Mouse (Mus musculus) liver, adult (tissue): Measurements from ENCODE around the gene Foxc1.

Experiments used
- GATA4 ChIP-seq: IDR thresholded peaks from 2 replicates; pipeline ENCODE4 v1.6.1; 2014; ENCODE audit warnings: mild to moderate bottlenecking, low read length; ENCODE audit not compliant: insufficient replicate concordance

The Foxc1 gene

GRCm38 (mm10) chr13:31806428-31806832 is at the start of gene Foxc1:
Gene Foxc1 (plus strand): TSS chr13:31806633.
- no peak for TF ChIP-seq GATA4

- TF ChIP-seq GATA4 = no peak
These were observed 46.0 kb upstream of the Foxc1 start for GRCm38 (mm10) chr13:31760411-31760810.

- TF ChIP-seq GATA4 = no peak
These were observed 45.4 kb upstream of the Foxc1 start for GRCm38 (mm10) chr13:31761057-31761456.

GRCm38 (mm10) chr13:31764419-31764818 is 42.0 kb upstream of the Foxc1 start:
- no peak for TF ChIP-seq GATA4

DNA sequence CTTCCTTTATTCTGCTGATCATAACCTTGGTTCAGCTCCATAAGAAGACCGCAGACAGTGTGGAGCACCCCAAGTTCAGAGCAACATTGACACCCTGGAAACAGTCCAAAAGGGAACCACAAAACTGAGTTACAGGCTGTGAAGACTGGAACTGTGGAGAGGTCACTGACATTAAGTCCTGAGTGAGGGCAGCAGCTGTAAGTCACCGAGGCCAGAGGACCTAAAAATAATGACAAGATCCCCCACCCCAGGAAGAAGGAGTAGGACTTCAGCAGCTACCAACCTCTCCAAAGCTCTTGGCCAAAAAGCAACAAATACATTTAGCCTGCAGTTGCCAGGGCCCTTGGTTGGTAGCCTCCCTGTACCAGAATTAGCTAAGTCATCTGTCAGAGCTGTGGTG is 40.9 kb upstream of the Foxc1 start:
- TF ChIP-seq GATA4 = no peak

GRCm38 (mm10) chr13:31772882-31773281 is 33.6 kb upstream of the Foxc1 start:
- no peak for TF ChIP-seq GATA4

DNA sequence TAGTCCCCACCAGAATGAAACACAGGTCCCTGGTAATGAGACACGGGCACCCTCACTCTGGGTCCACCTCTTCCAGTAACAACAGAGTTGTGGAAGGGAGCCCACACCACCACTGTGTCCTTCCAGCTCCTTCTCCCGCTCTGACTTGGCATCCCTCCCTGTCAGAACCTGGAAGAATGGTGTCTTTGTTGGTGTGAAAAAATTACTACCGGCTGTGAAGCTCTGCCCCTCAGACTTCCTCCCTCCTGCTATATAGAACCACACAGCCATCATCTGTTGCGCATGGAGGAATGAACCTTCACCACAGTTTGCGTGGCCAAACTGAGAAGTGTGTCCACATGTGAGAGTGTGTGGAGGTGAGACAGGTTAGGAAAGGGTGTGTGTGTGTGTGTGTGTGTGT is 30.7 kb upstream of the Foxc1 start:
- no peak for TF ChIP-seq GATA4

GRCm38 (mm10) chr13:31779281-31779981 is 27.0 kb upstream of the Foxc1 start:
- peak; percentile 42; the same call in 1 of the 2 replicates for TF ChIP-seq GATA4

DNA sequence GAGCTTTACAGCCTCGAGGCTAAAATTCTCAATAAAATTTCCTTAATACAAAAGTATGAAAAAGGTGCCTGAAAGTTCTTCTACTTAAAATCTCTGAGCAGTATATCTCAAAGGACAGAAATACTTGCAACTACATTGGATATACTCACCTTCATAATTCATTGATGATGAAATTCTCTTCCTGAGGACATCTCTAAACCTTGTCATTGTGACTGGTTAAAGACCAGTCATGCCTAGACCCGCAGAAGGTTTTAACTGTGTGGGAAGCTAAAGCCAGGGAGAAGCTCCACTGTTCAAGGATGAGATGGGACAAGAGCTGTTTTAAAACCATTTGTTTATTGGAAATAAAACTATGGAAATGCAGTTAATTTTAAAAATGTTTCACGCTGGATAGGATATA is 26.1 kb upstream of the Foxc1 start:
- no peak for TF ChIP-seq GATA4

DNA sequence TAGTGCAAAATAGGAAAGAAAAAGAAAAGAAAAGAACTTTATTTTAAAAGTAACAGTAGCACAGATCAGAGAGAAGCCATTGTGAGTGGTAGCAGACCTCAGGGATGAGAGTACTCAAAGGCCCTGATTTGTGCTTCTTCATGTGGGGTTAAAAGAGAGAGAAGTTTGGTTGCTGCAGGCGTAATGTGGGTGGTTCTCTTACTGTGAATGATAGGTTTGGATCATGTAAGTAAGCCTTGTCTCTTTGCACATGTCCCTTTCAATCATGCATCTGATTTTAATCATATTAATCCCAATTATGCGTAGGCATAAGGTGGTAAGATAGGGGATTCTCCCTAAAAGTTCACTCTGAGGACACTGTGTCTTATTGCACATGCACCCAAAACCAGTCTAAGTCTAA is 24.4 kb upstream of the Foxc1 start:
- no peak for TF ChIP-seq GATA4

- no peak for TF ChIP-seq GATA4
These were observed 21.7 kb upstream of the Foxc1 start for GRCm38 (mm10) chr13:31784757-31785156.

DNA sequence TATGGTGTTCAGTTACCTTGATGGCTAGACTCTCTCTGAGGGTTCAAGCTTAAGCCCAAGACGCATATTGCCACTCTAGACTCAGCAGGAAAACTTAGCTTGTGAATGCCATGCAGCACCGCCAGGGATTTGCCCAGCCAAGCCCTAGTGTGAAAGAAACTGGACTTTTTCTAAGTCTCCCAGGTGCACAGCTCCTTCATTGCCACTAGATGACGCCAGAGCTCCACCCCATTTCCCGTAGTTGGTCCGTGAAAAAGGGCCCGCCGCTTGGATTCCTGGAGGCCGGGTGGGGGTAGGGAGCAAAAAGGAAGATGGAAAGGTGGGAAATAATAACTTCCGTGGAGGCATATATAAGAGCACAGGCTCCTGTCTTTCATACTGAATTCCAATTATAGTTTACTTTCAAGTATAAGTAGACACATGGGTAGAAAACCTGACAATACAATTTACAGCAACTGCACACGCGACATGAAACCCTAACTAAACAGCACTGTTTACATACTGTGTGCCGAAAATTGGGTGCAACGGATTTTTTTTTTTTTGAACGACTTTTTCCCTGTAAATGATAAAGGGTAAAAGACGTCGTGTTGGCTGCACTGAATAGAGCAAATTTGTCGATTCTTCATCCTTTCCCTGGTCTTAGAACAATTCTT is 13.8 kb upstream of the Foxc1 start:
- no peak for TF ChIP-seq GATA4

GRCm38 (mm10) chr13:31793163-31793562 is 13.3 kb upstream of the Foxc1 start:
- TF ChIP-seq GATA4 = no peak

DNA sequence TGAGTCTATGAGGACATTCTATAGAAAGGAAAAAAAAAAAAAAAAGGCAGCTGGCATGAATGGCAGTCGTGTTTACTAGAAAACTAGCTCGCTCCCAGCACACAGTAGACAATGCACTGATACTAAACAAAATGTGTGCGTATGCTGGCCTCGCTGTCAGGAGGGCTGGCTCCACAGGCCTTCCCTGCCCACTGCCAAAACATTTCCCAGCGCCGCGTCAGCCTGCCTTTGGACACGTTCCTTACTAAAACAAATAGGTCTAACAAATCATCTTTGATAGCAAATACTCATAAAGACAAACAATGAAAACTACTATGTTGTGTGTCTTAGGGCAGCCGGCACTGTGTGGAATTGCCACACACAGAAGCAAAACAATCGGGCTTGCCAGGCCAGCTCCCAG is 9.1 kb upstream of the Foxc1 start:
- TF ChIP-seq GATA4 = no peak

DNA sequence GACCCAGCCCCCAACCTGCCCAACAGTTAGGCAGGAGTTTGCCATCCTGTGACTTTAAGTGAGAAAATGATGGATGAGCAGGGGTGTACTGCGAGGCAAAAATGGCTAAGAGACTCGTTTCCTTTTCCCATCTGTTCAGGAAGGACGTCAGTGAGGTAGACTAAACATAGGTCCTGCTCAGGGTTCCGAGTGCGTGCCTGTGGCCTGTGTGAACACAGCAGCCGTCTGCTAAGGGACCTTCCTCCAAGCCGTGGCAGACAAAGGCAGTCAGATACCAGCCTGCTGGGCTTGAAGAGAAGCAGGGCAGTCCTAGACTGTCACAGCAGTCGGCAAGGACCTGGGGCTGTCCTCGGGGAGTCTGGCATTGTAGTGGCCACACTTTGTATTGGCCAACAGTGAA is 8.4 kb upstream of the Foxc1 start:
- TF ChIP-seq GATA4 = no peak
